Mouse (Mus musculus) limb, embryonic 15.5 days (tissue): Measurements from ENCODE around the gene Drc7. TPM values are rescaled to one million over a fixed set of nuclear protein-coding genes. Genes with fewer than 3 reads are reported as not detected.
"Not testable (repeated sequence)": the region's sequence is repeated elsewhere in the genome, so short reads cannot be mapped to it uniquely, and the experiment has no call there.

ENCODE experiments used
- ATAC-seq: fragments of 200-750 bp; cut with Nextera tagmentation; 2 replicates; pipeline ENCODE4 v1.8.0; 2017; ENCODE audit warnings: low read depth, moderate TSS enrichment; ENCODE audit not compliant: insufficient number of reproducible peaks, low FRiP score, low TSS enrichment
- H3K27ac ChIP-seq: fragments of 300-500 bp; sonication (generic); 2 replicates; pipeline ENCODE4 v1.5.1; 2015; ENCODE audit warnings: moderate library complexity, mild to moderate bottlenecking, inconsistent platforms
- H3K27me3 ChIP-seq: fragments of 300-500 bp; sonication (generic); 2 replicates; pipeline ENCODE4 v1.6.1; 2015; ENCODE audit warnings: inconsistent platforms
- H3K36me3 ChIP-seq: fragments of 300-500 bp; sonication (generic); 2 replicates; pipeline ENCODE4 v1.6.1; 2015; ENCODE audit warnings: inconsistent platforms
- H3K4me1 ChIP-seq: fragments of 300-500 bp; sonication (generic); 2 replicates; pipeline ENCODE4 v1.6.1; 2015; ENCODE audit warnings: inconsistent platforms
- H3K4me2 ChIP-seq: fragments of 300-500 bp; sonication (generic); 2 replicates; pipeline ENCODE4 v1.6.1; 2015; ENCODE audit warnings: mild to moderate bottlenecking, inconsistent platforms
- H3K4me3 ChIP-seq: fragments of 300-500 bp; sonication (generic); 2 replicates; pipeline ENCODE4 v1.5.1; 2015; ENCODE audit warnings: mild to moderate bottlenecking, inconsistent platforms
- H3K9ac ChIP-seq: fragments of 300-500 bp; sonication (generic); 2 replicates; pipeline ENCODE4 v1.6.1; 2015; ENCODE audit warnings: inconsistent platforms
- H3K9me3 ChIP-seq: fragments of 300-500 bp; sonication (generic); 2 replicates; pipeline ENCODE4 v1.6.1; 2016; ENCODE audit warnings: inconsistent platforms
- WGBS: fragments of 180-500 bp; shearing (Covaris S2); methylation state at CpG from one replicate; pipeline ENCODE4 v1.1.7; 2015; 5-methylcytosine and 5-hydroxymethylcytosine counted together
- polyA plus RNA-seq: library from polyadenylated mRNA; unstranded; fragments of >200 nt; fragmentation: Nextera tagmentation; extraction: Ambion mirVana; gene quantifications from 2 replicates; pipeline ENCODE4 v1.2.1, GENCODE M21; 2015

Drc7 gene
- 0.09 TPM in 1 of 2 replicates, not detected in the other for polyA plus RNA-seq

DNA sequence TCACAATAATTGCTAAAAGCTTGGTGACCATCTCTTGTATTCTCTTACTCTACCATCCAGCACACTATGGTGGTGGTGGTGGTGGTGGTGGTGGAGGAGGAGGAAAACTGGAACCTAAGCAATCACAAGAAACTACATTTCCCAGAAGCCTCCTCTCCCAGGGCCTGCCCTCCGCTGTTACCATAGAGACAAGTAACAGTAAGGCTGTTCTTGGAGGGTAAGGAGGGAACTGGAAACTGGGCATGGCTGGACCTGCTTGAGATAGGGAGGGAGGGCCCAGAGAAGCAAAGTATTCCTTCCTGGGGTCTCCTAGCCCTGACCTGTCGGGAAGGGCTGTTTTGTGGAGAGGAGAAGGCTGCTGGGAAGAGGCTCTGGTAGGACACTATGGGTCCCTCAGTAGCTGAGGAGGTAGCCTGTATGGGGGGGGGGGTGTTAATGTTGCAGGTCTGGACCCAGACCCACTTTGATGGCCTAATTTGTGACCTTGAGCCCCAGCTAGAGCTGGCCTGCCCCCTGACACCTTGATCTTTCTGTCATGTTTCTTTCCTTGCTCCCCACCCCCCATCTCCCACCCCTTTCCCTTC, at the start of gene Drc7:
Gene Drc7, plus strand, starts transcription at position 177 of the 584 bp plus-strand sequence.
- no peak within 1 kb of the TSS for H3K4me3 ChIP-seq
- H3K36me3 ChIP-seq, result no peaks in the 10 kb centered on the region
- H3K27ac ChIP-seq, result no peak within 1 kb of the TSS
- WGBS, result 31% methylated on average over 2 of the region's 2 CpGs
- ATAC-seq, result no peak
- H3K4me1 ChIP-seq, result no peaks in the 10 kb centered on the region
- no peak within 1 kb of the TSS for H3K9ac ChIP-seq
- H3K27me3 ChIP-seq, result no peaks in the 10 kb centered on the region
- no peak within 1 kb of the TSS for H3K4me2 ChIP-seq
- no peaks in the 10 kb centered on the region for H3K9me3 ChIP-seq

DNA sequence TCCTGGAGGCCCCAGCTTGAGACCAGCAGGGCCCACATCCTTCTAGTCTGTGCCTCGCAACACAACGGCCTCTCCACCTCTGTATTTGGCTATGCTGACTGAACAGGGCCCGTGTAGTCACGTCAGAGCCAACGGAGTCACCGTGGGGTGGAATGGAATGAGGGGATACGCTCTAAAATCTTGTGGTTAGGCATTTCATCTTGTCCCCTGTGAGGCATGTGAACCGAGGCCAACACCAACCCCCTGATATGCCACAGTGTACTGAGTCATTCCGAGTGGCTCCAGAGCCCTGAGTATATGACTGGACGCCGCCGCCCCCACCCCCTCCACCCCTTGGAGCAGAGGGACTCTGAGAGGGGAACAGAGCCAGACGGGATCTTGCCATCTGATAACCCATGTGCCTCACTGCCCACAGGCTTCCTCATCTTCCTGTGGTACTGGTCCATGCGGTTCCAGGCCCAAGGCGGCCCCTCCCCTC, 42.4 kb upstream of the Drc7 start:
- Histone ChIP-seq H3K36me3 (peaks cover 14% of the 10 kb centered on the region; the same call in 1 of the 2 replicates), H3K4me2 (no peak overlapping the region), H3K4me3 (no peak overlapping the region), H3K9ac (no peak overlapping the region), H3K27me3 (no peaks in the 10 kb centered on the region), H3K27ac (no peak overlapping the region), H3K4me1 (no peaks in the 10 kb centered on the region), H3K9me3 (no peaks in the 10 kb centered on the region)
- ATAC-seq, result no peak
- WGBS, result 80% methylated on average over 15 of the region's 15 CpGs

DNA sequence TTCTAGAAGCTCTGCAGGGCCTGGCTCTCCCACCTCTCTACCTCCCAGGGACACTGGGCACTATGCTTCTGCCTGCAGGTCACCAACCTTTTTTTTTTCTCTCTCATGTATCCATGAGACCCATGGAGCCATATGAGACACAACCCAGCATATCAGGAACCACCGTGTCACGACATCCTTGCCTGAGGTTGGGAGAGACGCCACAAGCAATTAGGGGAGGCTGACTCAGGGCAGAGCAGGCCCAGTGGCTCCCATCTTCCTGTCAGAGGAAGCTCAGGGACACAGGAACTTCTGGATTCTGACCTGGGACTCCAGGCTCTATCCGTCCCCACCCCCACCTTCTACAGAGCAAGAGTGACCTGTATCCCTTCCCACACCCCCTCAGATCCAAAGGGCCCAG, 39.0 kb upstream of the Drc7 start:
- 84% methylated on average over 4 of the region's 4 CpGs for WGBS

DNA sequence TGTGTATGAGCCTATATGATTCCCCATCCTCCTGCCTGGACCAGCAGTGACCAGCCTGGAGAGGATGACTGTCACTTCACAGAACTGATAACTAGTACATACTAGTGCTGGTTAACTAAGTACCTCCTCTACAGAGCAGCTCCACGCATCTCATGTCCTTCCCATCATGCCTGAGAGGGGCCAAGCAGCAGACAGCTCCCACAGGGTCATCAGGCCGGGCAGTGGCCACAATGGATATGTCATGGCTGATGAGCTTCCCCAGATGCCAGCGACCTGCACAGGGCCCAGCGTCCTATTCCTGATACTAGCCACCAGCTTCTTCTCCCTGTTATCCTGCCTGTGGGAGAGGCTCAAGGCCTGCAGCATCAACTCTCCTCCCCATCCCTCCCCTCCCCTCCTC, 38.2 kb upstream of the Drc7 start:
- H3K9me3 ChIP-seq, result no peaks in the 10 kb centered on the region
- no peak overlapping the region for H3K9ac ChIP-seq
- H3K27ac ChIP-seq, result no peak overlapping the region
- 0 out of 2 replicates have a peak, but pooled peaks cover 4% of the 10 kb centered on the region for H3K4me1 ChIP-seq
- no peak overlapping the region for H3K4me2 ChIP-seq
- peaks cover 9% of the 10 kb centered on the region; the same call in 1 of the 2 replicates for H3K36me3 ChIP-seq
- H3K4me3 ChIP-seq, result no peak overlapping the region
- no peaks in the 10 kb centered on the region for H3K27me3 ChIP-seq
- WGBS, result 61% methylated on average over 4 of the region's 4 CpGs
- ATAC-seq, result no peak

More for the DNA sequence above, 39.0 kb upstream of the Drc7 start:
- Histone ChIP-seq H3K4me1 (0 out of 2 replicates have a peak, but pooled peaks cover 4% of the 10 kb centered on the region), H3K36me3 (peaks cover 9% of the 10 kb centered on the region; the same call in 1 of the 2 replicates), H3K9ac (no peak overlapping the region), H3K27ac (no peak overlapping the region), H3K27me3 (no peaks in the 10 kb centered on the region), H3K4me2 (no peak overlapping the region), H3K9me3 (no peaks in the 10 kb centered on the region), H3K4me3 (no peak overlapping the region)
- ATAC-seq, result no peak

DNA sequence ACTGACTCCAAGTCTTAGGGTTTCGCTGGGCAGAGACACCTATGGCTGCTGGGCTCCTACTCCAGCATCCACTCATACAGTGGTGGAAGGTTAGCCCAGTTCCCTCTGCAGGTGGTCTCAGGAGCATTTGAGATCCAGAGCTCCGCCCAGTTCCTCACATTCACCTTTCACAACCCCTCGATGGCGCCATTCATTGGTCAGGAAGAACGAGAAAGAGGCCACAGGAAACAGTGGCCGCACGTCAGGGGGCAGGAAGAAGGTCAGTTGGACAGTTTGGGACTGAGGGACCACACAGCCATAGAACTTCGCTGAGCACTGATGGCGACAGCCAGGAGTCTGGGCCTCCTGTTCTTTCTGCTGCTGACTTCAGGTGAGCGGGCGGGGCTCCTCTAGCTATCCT, 37.5 kb upstream of the Drc7 start, which contains the start of gene Adgrg3:
Gene Adgrg3, plus strand, starts transcription at position 242 of the 400 bp plus-strand sequence.
- 65% methylated on average over 11 of the region's 11 CpGs for WGBS
- Histone ChIP-seq H3K27me3 (no peaks in the 10 kb centered on the region), H3K4me3 (no peak within 1 kb of the TSS), H3K9me3 (no peaks in the 10 kb centered on the region), H3K4me1 (0 out of 2 replicates have a peak, but pooled peaks cover 4% of the 10 kb centered on the region), H3K9ac (no peak within 1 kb of the TSS), H3K27ac (no peak within 1 kb of the TSS), H3K4me2 (no peak within 1 kb of the TSS), H3K36me3 (peaks cover 9% of the 10 kb centered on the region; the same call in 1 of the 2 replicates)
- no peak for ATAC-seq

DNA sequence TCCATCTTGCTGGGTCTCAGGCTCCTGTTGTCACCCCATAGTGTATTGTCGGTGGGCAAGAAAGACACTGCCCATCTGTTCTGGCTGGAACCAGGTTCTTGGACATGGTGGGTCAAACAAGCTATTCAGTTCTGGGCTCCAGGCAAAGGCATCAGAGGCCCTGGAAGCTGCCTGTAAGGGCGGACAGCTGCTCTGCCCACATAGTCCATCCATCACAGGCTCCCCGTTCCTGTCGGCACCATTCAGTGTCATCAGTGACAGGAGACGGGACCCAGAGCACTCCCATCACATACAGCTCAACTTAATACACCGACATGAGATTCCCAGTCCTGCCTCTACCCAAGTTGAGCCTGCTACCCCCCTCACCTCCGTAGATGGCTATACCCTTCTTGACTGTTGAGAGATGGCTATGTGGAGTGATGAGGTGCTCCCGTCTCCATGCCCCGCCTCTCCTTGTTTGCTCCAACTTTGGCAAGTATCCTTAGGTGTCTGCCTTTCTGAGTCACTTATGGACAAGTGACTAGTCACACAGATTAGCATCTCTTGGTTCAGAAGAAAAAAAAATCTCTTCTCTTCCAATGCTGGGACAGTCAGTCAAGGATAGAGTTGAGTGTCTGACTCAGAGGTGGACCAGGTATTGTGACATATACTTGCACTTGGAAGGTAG, 36.8 kb upstream of the Drc7 start:
- Histone ChIP-seq H3K9ac (no peak overlapping the region), H3K27ac (no peak overlapping the region), H3K4me2 (no peak overlapping the region), H3K27me3 (no peaks in the 10 kb centered on the region), H3K4me3 (no peak overlapping the region), H3K4me1 (0 out of 2 replicates have a peak, but pooled peaks cover 4% of the 10 kb centered on the region), H3K36me3 (peaks cover 9% of the 10 kb centered on the region; the same call in 1 of the 2 replicates), H3K9me3 (no peaks in the 10 kb centered on the region)
- 61% methylated on average over 9 of the region's 9 CpGs for WGBS
- ATAC-seq, result no peak

DNA sequence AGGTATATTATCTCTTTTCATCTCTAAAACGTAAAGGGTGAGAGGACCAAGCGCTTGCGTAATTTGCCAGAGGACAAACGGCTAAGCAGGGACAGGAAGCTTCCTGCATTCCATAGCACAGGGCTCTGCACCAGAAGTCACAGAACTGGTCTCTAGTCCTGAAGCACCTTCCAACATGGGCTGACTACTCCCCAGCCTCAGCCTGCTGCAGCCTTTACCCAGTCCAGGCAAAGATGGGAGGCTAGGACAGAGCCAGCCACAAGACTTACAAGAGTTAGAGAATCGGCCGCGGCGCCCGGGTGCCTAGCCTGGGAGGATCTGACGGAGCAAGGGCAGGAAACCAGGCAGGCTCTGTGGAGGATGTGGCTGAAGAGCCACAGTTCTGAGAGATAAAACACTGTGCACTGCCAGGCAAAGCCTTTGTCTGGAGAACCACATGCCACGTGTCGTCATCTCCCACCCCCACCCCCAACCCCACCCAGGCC, 34.6 kb upstream of the Drc7 start:
- Histone ChIP-seq H3K9me3 (no peaks in the 10 kb centered on the region), H3K4me3 (no peak overlapping the region), H3K36me3 (no peaks in the 10 kb centered on the region), H3K27ac (no peak overlapping the region; the same call in 1 of the 2 replicates), H3K4me1 (0 out of 2 replicates have a peak, but pooled peaks cover 4% of the 10 kb centered on the region), H3K9ac (no peak overlapping the region), H3K4me2 (no peak overlapping the region), H3K27me3 (no peaks in the 10 kb centered on the region)
- 55% methylated on average over 12 of the region's 12 CpGs for WGBS
- ATAC-seq, result no peak

DNA sequence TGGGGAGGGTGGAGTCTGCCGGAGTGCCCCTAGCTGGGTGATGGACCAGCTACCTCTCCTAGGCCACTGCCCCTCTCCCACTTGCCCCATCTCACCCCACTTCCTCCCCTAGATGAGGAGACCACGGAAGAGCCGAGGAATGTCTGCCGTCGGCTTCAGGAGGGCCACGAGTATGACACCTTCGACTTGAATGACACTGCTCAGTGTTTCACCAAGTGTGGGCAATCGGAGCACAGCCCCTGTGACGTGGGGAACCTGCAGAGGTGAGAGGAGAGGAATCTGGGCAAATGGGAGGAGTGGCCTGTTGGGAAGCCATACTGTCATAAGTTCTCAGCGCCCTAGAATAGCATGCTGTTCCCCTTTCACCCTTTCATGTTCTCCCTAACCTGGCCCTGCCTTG, 34.1 kb upstream of the Drc7 start:
- Histone ChIP-seq H3K9me3 (no peaks in the 10 kb centered on the region), H3K9ac (no peak overlapping the region), H3K4me2 (no peak overlapping the region), H3K36me3 (no peaks in the 10 kb centered on the region), H3K27me3 (no peaks in the 10 kb centered on the region), H3K27ac (no peak overlapping the region), H3K4me1 (0 out of 2 replicates have a peak, but pooled peaks cover 4% of the 10 kb centered on the region), H3K4me3 (no peak overlapping the region)
- WGBS, result 79% methylated on average over 10 of the region's 10 CpGs
- no peak for ATAC-seq

DNA sequence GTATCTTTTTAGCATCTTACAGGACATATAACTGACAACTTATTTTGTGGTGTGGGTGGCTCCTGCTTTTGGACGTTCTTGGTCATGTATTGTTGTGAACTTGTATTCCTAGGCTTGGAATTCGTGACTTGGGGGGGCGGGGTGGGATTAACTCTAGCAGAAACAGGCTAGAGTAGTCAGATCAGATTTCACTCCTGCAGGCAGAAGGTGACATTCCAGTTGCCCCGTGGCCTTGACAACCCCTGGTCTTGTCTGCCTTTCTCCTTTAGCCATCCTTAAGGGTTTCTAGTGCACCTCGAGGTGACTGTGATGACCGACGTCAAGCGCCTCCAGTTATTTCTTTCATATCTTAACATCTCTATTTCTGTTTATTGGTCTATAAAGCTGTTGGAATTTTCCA, 31.7 kb upstream of the Drc7 start:
- Histone ChIP-seq H3K36me3 (no peaks in the 10 kb centered on the region), H3K4me1 (0 out of 2 replicates have a peak, but pooled peaks cover 4% of the 10 kb centered on the region), H3K9ac (no peak overlapping the region), H3K4me2 (no peak overlapping the region), H3K9me3 (no peaks in the 10 kb centered on the region), H3K27me3 (no peaks in the 10 kb centered on the region), H3K4me3 (no peak overlapping the region), H3K27ac (no peak overlapping the region)
- WGBS, result 18% methylated on average over 8 of the region's 8 CpGs
- no peak for ATAC-seq

DNA sequence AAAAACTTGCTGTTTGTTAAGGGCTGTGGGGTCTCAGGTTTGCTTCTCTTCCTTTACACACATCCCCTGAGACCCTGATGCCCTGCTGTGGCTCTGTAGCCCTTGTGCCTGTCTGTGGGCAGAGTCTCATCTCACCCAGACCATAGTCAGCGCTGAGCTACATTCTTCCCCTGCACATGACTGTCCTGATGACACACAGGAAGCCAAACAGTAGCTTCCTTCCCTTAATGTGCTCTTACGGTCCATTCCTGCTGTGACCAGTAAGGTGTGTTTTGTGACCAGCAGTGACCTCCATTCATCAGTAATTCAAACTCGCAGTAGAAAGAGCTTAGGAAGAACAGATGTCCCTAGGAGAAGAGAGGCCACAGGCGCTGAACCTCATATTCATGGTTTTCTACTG, 30.5 kb upstream of the Drc7 start:
- 74% methylated on average over 4 of the region's 4 CpGs for WGBS
- 0 out of 2 replicates have a peak, but pooled peaks cover 4% of the 10 kb centered on the region for H3K4me1 ChIP-seq
- no peak overlapping the region for H3K4me2 ChIP-seq
- no peaks in the 10 kb centered on the region for H3K9me3 ChIP-seq
- no peak for ATAC-seq
- H3K9ac ChIP-seq, result no peak overlapping the region
- H3K4me3 ChIP-seq, result no peak overlapping the region
- H3K27ac ChIP-seq, result no peak overlapping the region
- no peaks in the 10 kb centered on the region for H3K36me3 ChIP-seq
- H3K27me3 ChIP-seq, result no peaks in the 10 kb centered on the region

DNA sequence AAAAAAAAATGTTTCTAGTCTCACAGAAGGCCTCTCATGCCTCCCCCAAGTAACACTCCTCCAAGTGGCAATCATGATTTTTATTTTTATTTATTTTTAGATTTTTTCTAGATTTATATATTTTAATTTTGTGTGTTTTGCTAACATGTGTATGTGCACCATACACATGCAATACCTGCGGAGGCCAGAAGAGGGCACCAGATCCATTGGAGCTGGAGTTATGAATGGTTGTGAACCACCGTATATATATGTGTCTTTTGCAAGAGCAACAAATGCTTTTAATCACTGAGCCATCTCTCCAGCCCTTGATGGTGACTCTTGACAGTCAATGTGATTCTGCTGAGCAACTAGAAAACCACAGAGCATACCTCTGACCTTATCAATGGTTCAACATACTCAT, 29.5 kb upstream of the Drc7 start:
- no peak overlapping the region for H3K4me2 ChIP-seq
- H3K36me3 ChIP-seq, result no peaks in the 10 kb centered on the region
- H3K9ac ChIP-seq, result no peak overlapping the region
- H3K4me3 ChIP-seq, result no peak overlapping the region
- no peak for ATAC-seq
- 0 out of 2 replicates have a peak, but pooled peaks cover 1% of the 10 kb centered on the region for H3K4me1 ChIP-seq
- no peaks in the 10 kb centered on the region for H3K27me3 ChIP-seq
- WGBS, result 63% methylated on average over 2 of the region's 2 CpGs
- H3K27ac ChIP-seq, result no peak overlapping the region
- no peaks in the 10 kb centered on the region for H3K9me3 ChIP-seq

DNA sequence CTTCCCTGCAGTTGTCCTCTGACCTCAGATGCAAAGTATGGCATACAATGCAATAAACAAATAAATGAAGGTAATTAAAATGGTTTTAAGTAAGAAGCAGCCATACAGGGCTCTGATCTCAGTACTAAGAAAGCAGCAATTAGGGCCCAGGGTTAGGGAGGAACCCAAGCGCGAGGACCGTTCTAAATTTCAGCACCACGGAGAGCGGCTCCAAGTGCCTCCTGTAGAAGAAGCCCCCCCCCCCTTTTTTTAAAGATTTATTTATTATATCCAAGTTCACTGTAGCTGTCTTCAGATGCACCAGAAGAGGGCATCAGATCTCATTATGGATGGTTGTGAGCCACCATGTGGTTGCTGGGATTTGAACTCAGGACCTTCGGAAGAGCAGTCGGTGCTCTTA, 26.5 kb upstream of the Drc7 start:
- H3K4me1 ChIP-seq, ATAC-seq, H3K9ac ChIP-seq, H3K27me3 ChIP-seq, H3K4me3 ChIP-seq, H3K4me2 ChIP-seq, H3K36me3 ChIP-seq, H3K27ac ChIP-seq, H3K9me3 ChIP-seq: not testable (repeated sequence)
- 49% methylated on average over 7 of the region's 7 CpGs for WGBS
